Mouse (Mus musculus) kidney, adult 2 months (tissue): ENCODE data around the gene Itgae.

ENCODE experiments used
- CTCF ChIP-seq: fragments of 200-500 bp; conservative IDR thresholded peaks from 2 replicates; pipeline ENCODE4 v1.5.1; 2011; ENCODE audit warnings: low read depth, mild to moderate bottlenecking, control low read depth, low read length, moderate library complexity, mixed read lengths; ENCODE audit not compliant: insufficient read depth, insufficient read length
- POLR2A ChIP-seq: fragments of 200-500 bp; IDR thresholded peaks from one replicate; pipeline ENCODE4 v1.6.1; 2011; ENCODE audit warnings: low read depth, low read length, control low read depth

- TF ChIP-seq CTCF (no peak), POLR2A (no peak)
Observed at GRCm38 (mm10) chr11:73187231-73187630, 96.8 kb downstream of the Itgae start.
